Mouse (Mus musculus) common myeloid progenitor, adult 5-6 weeks (primary cell): ENCODE results near the gene Tctex1d2. TPM values are rescaled to one million over a fixed set of nuclear protein-coding genes. Genes with fewer than 3 reads are reported as not detected.

Experiments
- ATAC-seq: replicated peaks from 2 replicates; pipeline ENCODE4 v1.8.0; 2016; ENCODE audit warnings: low read depth, mild to moderate bottlenecking, moderate TSS enrichment, inconsistent platforms; ENCODE audit not compliant: poor library complexity, severe bottlenecking
- total RNA-seq: library from RNA; stranded (forward); fragments of 200-1000, 187-1606 nt; gene quantifications from 2 replicates; pipeline ENCODE4 v1.2.3, GENCODE M21; 2017

Gene Tctex1d2
- 39.3 and 43.9 TPM in 2 replicates for total RNA-seq

GRCm38 (mm10) chr16:32419517-32420483, at the start of gene Tctex1d2:
Gene Tctex1d2, plus strand, starts transcription at chr16:32419702.
- peak; percentile 99 for ATAC-seq

- ATAC-seq: no peak
These were observed 48.2 kb upstream of the Tctex1d2 start for GRCm38 (mm10) chr16:32371351-32371750.

- no peak for ATAC-seq
These were observed 39.9 kb upstream of the Tctex1d2 start for GRCm38 (mm10) chr16:32379575-32379974.

GRCm38 (mm10) chr16:32382901-32383300, 36.6 kb upstream of the Tctex1d2 start:
- no peak for ATAC-seq

GRCm38 (mm10) chr16:32384885-32385284, 34.6 kb upstream of the Tctex1d2 start:
- ATAC-seq: no peak

- no peak for ATAC-seq
These were observed 32.7 kb upstream of the Tctex1d2 start for GRCm38 (mm10) chr16:32386826-32387225.

- ATAC-seq: no peak
These were observed 30.5 kb upstream of the Tctex1d2 start for GRCm38 (mm10) chr16:32389049-32389448.

GRCm38 (mm10) chr16:32389841-32390240, 29.7 kb upstream of the Tctex1d2 start:
- no peak for ATAC-seq

GRCm38 (mm10) chr16:32390882-32391281, 28.6 kb upstream of the Tctex1d2 start:
- no peak for ATAC-seq

- peak; percentile 45 for ATAC-seq
These were observed 23.6 kb upstream of the Tctex1d2 start for GRCm38 (mm10) chr16:32395679-32396540.

- ATAC-seq: no peak
These were observed 23.0 kb upstream of the Tctex1d2 start for GRCm38 (mm10) chr16:32396541-32396835.

- no peak for ATAC-seq
These were observed 21.3 kb upstream of the Tctex1d2 start for GRCm38 (mm10) chr16:32398206-32398605.

- ATAC-seq: no peak
These were observed 19.2 kb upstream of the Tctex1d2 start, which contains the start of gene Tm4sf19 for GRCm38 (mm10) chr16:32400267-32400666. Gene Tm4sf19, plus strand, starts transcription at chr16:32400506.

- peak; percentile 80 for ATAC-seq
These were observed 18.1 kb upstream of the Tctex1d2 start for GRCm38 (mm10) chr16:32401335-32401965.

- ATAC-seq: no peak
These were observed 16.7 kb upstream of the Tctex1d2 start for GRCm38 (mm10) chr16:32402818-32403217.

GRCm38 (mm10) chr16:32405716-32406115, 13.8 kb upstream of the Tctex1d2 start:
- ATAC-seq: no peak

- ATAC-seq: no peak
These were observed 12.8 kb upstream of the Tctex1d2 start for GRCm38 (mm10) chr16:32406671-32407070.

GRCm38 (mm10) chr16:32407730-32408129, 11.8 kb upstream of the Tctex1d2 start:
- ATAC-seq: peak; percentile 62; the same call in 1 of the 2 replicates

- ATAC-seq: no peak
These were observed 2.0 kb upstream of the Tctex1d2 start for GRCm38 (mm10) chr16:32417457-32417856.

GRCm38 (mm10) chr16:32427506-32427905, 8.0 kb downstream of the Tctex1d2 start:
- no peak for ATAC-seq
